ENCODE assay signal across 13 mouse cellular contexts in genomic region chr14:60702377-60703140, GRCm38 (mm10).
DNase-seq lines count a peak whose midpoint lies in the region; ATAC-seq and TF ChIP-seq lines count a peak whose summit lies in the region.
"Had no signal": no experiment of that assay in that cellular context is flagged by ENCODE, and none has a peak within 500 bp of the region (broad histone marks: within the 10 kb centered on the region; RNA-seq: fewer than 3 reads in every experiment).

No protein-coding gene starts in this region.

- TF ChIP-seq CTCF in intestine, postnatal 0 days (IDR thresholded peaks at IDR 0.05; ENCODE audit: low read depth): no peak

- WGBS in liver, embryonic 13.5 days (ENCODE audit: insufficient replicate concordance): 63% methylated on average over 10 of the region's 10 CpGs
- WGBS in liver, embryonic 12.5 days (ENCODE audit: insufficient replicate concordance): 65% methylated on average over 10 of the region's 10 CpGs
- 32% methylated on average over 10 of the region's 10 CpGs for whole genome bisulfite sequencing in intestine, postnatal 0 days
- WGBS in stomach, embryonic 16.5 days: 53% methylated on average over 10 of the region's 10 CpGs

- DNase-seq in liver, embryonic 13.5 days: no peak
- peak; percentile 68 for DNase-seq in kidney, postnatal 14 days
- no peak for DNase-seq in ovary, postnatal 36 days (ENCODE audit: low spot score)
- DNase-seq in embryo, embryonic 10 days (ENCODE audit: low spot score): no peak
- DNase-seq: layer of hippocampus, adult 9-11 months; thymus, postnatal 14 days had no signal

- H3K4me2 ChIP-seq in liver, embryonic 13.5 days: no peak overlapping the region
- no peak overlapping the region for H3K4me2 ChIP-seq in liver, embryonic 12.5 days
- H3K4me2 ChIP-seq in intestine, postnatal 0 days (replicated peaks; ENCODE audit: low read depth): peak overlapping the region; percentile 61
- H3K4me2 ChIP-seq in stomach, embryonic 16.5 days (ENCODE audit: low read depth, low read length): peak overlapping the region; percentile 35
- H3K4me2 ChIP-seq: heart, embryonic 11.5 days; limb, embryonic 12.5 days had no signal

- H3K27me3 ChIP-seq in liver, embryonic 13.5 days: no peaks in the 10 kb centered on the region
- H3K27me3 ChIP-seq in liver, embryonic 12.5 days (replicated peaks): no peaks in the 10 kb centered on the region
- H3K27me3 ChIP-seq in intestine, postnatal 0 days (replicated peaks; ENCODE audit: control insufficient read depth, insufficient read depth, low read length): no peaks in the 10 kb centered on the region
- no peaks in the 10 kb centered on the region for H3K27me3 ChIP-seq in stomach, embryonic 16.5 days (ENCODE audit: control insufficient read depth, insufficient read depth, low read length)
- H3K27me3 ChIP-seq: limb, embryonic 12.5 days had no signal

- ATAC-seq in liver, embryonic 13.5 days (ENCODE audit: low read depth): peak; percentile 55
- ATAC-seq in liver, embryonic 12.5 days: no peak
- peak; percentile 84 for ATAC-seq in intestine, postnatal 0 days
- ATAC-seq in stomach, embryonic 16.5 days (ENCODE audit: insufficient read depth, low FRiP score): peak; percentile 88

- no peaks in the 10 kb centered on the region for H3K9me3 ChIP-seq in liver, embryonic 13.5 days (replicated peaks)
- no peaks in the 10 kb centered on the region for H3K9me3 ChIP-seq in liver, embryonic 12.5 days (replicated peaks)
- H3K9me3 ChIP-seq in intestine, postnatal 0 days (ENCODE audit: control insufficient read depth): no peaks in the 10 kb centered on the region
- no peaks in the 10 kb centered on the region for H3K9me3 ChIP-seq in stomach, embryonic 16.5 days (replicated peaks; ENCODE audit: control insufficient read depth, low read length)
- H3K9me3 ChIP-seq: forebrain, embryonic 10.5 days; limb, embryonic 12.5 days; megakaryocyte, embryonic 14.5 days had no signal

- H3K4me3 ChIP-seq in liver, embryonic 13.5 days (replicated peaks): no peak overlapping the region
- no peak overlapping the region for H3K4me3 ChIP-seq in liver, embryonic 12.5 days
- peak overlapping the region; percentile 37 for H3K4me3 ChIP-seq in intestine, postnatal 0 days (ENCODE audit: low read depth, low read length)
- H3K4me3 ChIP-seq in stomach, embryonic 16.5 days (replicated peaks; ENCODE audit: low read length): peak overlapping the region; percentile 32
- H3K4me3 ChIP-seq: forebrain, embryonic 10.5 days; limb, embryonic 12.5 days; megakaryocyte, embryonic 14.5 days had no signal

- H3K4me1 ChIP-seq in liver, embryonic 13.5 days (replicated peaks): peaks cover 33% of the 10 kb centered on the region
- H3K4me1 ChIP-seq in liver, embryonic 12.5 days: peaks cover 27% of the 10 kb centered on the region
- H3K4me1 ChIP-seq in intestine, postnatal 0 days (replicated peaks; ENCODE audit: control insufficient read depth, insufficient read depth, low read length): peaks cover 10% of the 10 kb centered on the region
- peaks cover 25% of the 10 kb centered on the region for H3K4me1 ChIP-seq in stomach, embryonic 16.5 days (ENCODE audit: control insufficient read depth, insufficient read depth, low read length)

- peaks cover 7% of the 10 kb centered on the region; the same call in 1 of the 2 replicates for H3K36me3 ChIP-seq in liver, embryonic 13.5 days
- no peaks in the 10 kb centered on the region for H3K36me3 ChIP-seq in liver, embryonic 12.5 days
- H3K36me3 ChIP-seq in intestine, postnatal 0 days (ENCODE audit: control insufficient read depth, insufficient read depth): peaks cover 12% of the 10 kb centered on the region; the same call in 1 of the 2 replicates
- no peaks in the 10 kb centered on the region for H3K36me3 ChIP-seq in stomach, embryonic 16.5 days (ENCODE audit: control insufficient read depth, insufficient read depth, low read length)
- H3K36me3 ChIP-seq: limb, embryonic 12.5 days had no signal

- no peak overlapping the region for H3K9ac ChIP-seq in liver, embryonic 13.5 days
- H3K9ac ChIP-seq in liver, embryonic 12.5 days: no peak overlapping the region
- H3K9ac ChIP-seq in intestine, postnatal 0 days (ENCODE audit: low read depth, low read length): peak overlapping the region; percentile 22; the same call in 1 of the 2 replicates
- no peak overlapping the region; the same call in 1 of the 2 replicates for H3K9ac ChIP-seq in stomach, embryonic 16.5 days (ENCODE audit: low read length)
- H3K9ac ChIP-seq: limb, embryonic 12.5 days had no signal

- H3K27ac ChIP-seq in liver, embryonic 13.5 days: no peak overlapping the region
- no peak overlapping the region for H3K27ac ChIP-seq in liver, embryonic 12.5 days
- peak overlapping the region; percentile 64 for H3K27ac ChIP-seq in intestine, postnatal 0 days (ENCODE audit: low read depth, low read length)
- H3K27ac ChIP-seq in stomach, embryonic 16.5 days (ENCODE audit: low read length): peak overlapping the region; percentile 41; the same call in 1 of the 2 replicates
- H3K27ac ChIP-seq: forebrain, embryonic 10.5 days; limb, embryonic 12.5 days had no signal

Comparison
In these comparisons a context has a peak if more than half of its experiments do, and no peak if none do; other contexts are left out.
1. H3K27ac ChIP-seq: peak in intestine, postnatal 0 days (single experiment) and stomach, embryonic 16.5 days (single experiment); none in liver, embryonic 13.5 days (single experiment) and liver, embryonic 12.5 days (single experiment).
2. H3K4me2 ChIP-seq: peak in intestine, postnatal 0 days (single experiment) and stomach, embryonic 16.5 days (single experiment); none in liver, embryonic 13.5 days (single experiment) and liver, embryonic 12.5 days (single experiment).
3. H3K4me3 ChIP-seq: peak in intestine, postnatal 0 days (single experiment) and stomach, embryonic 16.5 days (single experiment); none in liver, embryonic 13.5 days (single experiment) and liver, embryonic 12.5 days (single experiment).